Mouse (Mus musculus): ENCODE results near the gene Gxylt2. TPM values are rescaled to one million over a fixed set of nuclear protein-coding genes. Genes with fewer than 3 reads are reported as not detected.

The Gxylt2 gene
- polyA plus RNA-seq, 1 experiment from 2014 or later, result 0.89 TPM

GRCm38 (mm10) chr6:100707557-100707956, 3.0 kb downstream of the Gxylt2 start:
- H3K27ac ChIP-seq (replicated peaks), result no peak overlapping the region
- no peak overlapping the region for H3K4me3 ChIP-seq (ENCODE audit: low read depth, low read length)
- no peak overlapping the region for H3K9ac ChIP-seq (ENCODE audit: low read length)
- no peak for DNase-seq (ENCODE audit: low spot score)
- ATAC-seq (ENCODE audit: low FRiP score, low TSS enrichment), result no peak
- peaks cover 4% of the 10 kb centered on the region; the same call in 1 of the 2 replicates for H3K27me3 ChIP-seq (ENCODE audit: control insufficient read depth, insufficient read depth, low read length)
- H3K9me3 ChIP-seq (ENCODE audit: control insufficient read depth, low read length), result no peaks in the 10 kb centered on the region
- H3K4me1 ChIP-seq (replicated peaks; ENCODE audit: control insufficient read depth, insufficient read depth), result peaks cover 3% of the 10 kb centered on the region; the same call in 1 of the 2 replicates
- H3K36me3 ChIP-seq (ENCODE audit: control insufficient read depth, insufficient read depth, low read length), result no peaks in the 10 kb centered on the region
- TF ChIP-seq EP300 (optimal IDR thresholded peaks at IDR 0.05) (no peak), CTCF (IDR thresholded peaks at IDR 0.05; ENCODE audit: low read depth) (no peak)
- 48% methylated on average over 7 of the region's 7 CpGs for WGBS
- H3K4me2 ChIP-seq (replicated peaks; ENCODE audit: low read depth), result no peak overlapping the region

GRCm38 (mm10) chr6:100708248-100708647, 3.7 kb downstream of the Gxylt2 start:
- H3K4me1 ChIP-seq (replicated peaks; ENCODE audit: control insufficient read depth, insufficient read depth), result peaks cover 3% of the 10 kb centered on the region; the same call in 1 of the 2 replicates
- H3K9me3 ChIP-seq (ENCODE audit: control insufficient read depth, low read length), result no peaks in the 10 kb centered on the region
- no peaks in the 10 kb centered on the region for H3K36me3 ChIP-seq (ENCODE audit: control insufficient read depth, insufficient read depth, low read length)
- peaks cover 4% of the 10 kb centered on the region; the same call in 1 of the 2 replicates for H3K27me3 ChIP-seq (ENCODE audit: control insufficient read depth, insufficient read depth, low read length)
- no peak overlapping the region for H3K4me3 ChIP-seq (ENCODE audit: low read depth, low read length)
- 76% methylated on average over 1 of the region's 1 CpGs for WGBS
- no peak overlapping the region for H3K4me2 ChIP-seq (replicated peaks; ENCODE audit: low read depth)
- TF ChIP-seq EP300 (optimal IDR thresholded peaks at IDR 0.05) (no peak), CTCF (IDR thresholded peaks at IDR 0.05; ENCODE audit: low read depth) (no peak)
- ATAC-seq (ENCODE audit: low FRiP score, low TSS enrichment), result no peak
- DNase-seq (ENCODE audit: low spot score), result no peak
- H3K27ac ChIP-seq (replicated peaks), result no peak overlapping the region
- H3K9ac ChIP-seq (ENCODE audit: low read length), result no peak overlapping the region

- WGBS, result 76% methylated on average over 9 of the region's 9 CpGs
- Histone ChIP-seq H3K36me3 (ENCODE audit: control insufficient read depth, insufficient read depth, low read length) (no peaks in the 10 kb centered on the region), H3K4me2 (replicated peaks; ENCODE audit: low read depth) (no peak overlapping the region), H3K9me3 (ENCODE audit: control insufficient read depth, low read length) (no peaks in the 10 kb centered on the region), H3K27ac (replicated peaks) (no peak overlapping the region), H3K4me3 (ENCODE audit: low read depth, low read length) (no peak overlapping the region), H3K9ac (ENCODE audit: low read length) (no peak overlapping the region), H3K4me1 (replicated peaks; ENCODE audit: control insufficient read depth, insufficient read depth) (peaks cover 3% of the 10 kb centered on the region; the same call in 1 of the 2 replicates), H3K27me3 (ENCODE audit: control insufficient read depth, insufficient read depth, low read length) (peaks cover 4% of the 10 kb centered on the region; the same call in 1 of the 2 replicates)
- ATAC-seq (ENCODE audit: low FRiP score, low TSS enrichment), result no peak
- no peak for TF ChIP-seq EP300 (optimal IDR thresholded peaks at IDR 0.05)
- TF ChIP-seq CTCF (IDR thresholded peaks at IDR 0.05; ENCODE audit: low read depth), result no peak
- DNase-seq (ENCODE audit: low spot score), result no peak
Observed at GRCm38 (mm10) chr6:100708996-100709395, 4.5 kb downstream of the Gxylt2 start.

- Histone ChIP-seq H3K9me3 (ENCODE audit: control insufficient read depth, low read length) (no peaks in the 10 kb centered on the region), H3K4me2 (replicated peaks; ENCODE audit: low read depth) (no peak overlapping the region), H3K9ac (ENCODE audit: low read length) (no peak overlapping the region), H3K4me3 (ENCODE audit: low read depth, low read length) (no peak overlapping the region), H3K27me3 (ENCODE audit: control insufficient read depth, insufficient read depth, low read length) (peaks cover 1% of the 10 kb centered on the region; the same call in 1 of the 2 replicates), H3K36me3 (ENCODE audit: control insufficient read depth, insufficient read depth, low read length) (no peaks in the 10 kb centered on the region), H3K4me1 (replicated peaks; ENCODE audit: control insufficient read depth, insufficient read depth) (peaks cover 3% of the 10 kb centered on the region; the same call in 1 of the 2 replicates), H3K27ac (replicated peaks) (no peak overlapping the region)
- DNase-seq (ENCODE audit: low spot score) (no peak), ATAC-seq (ENCODE audit: low FRiP score, low TSS enrichment) (no peak)
- no peak for TF ChIP-seq CTCF (IDR thresholded peaks at IDR 0.05; ENCODE audit: low read depth)
- TF ChIP-seq EP300 (optimal IDR thresholded peaks at IDR 0.05), result no peak
- WGBS, result 27% methylated on average over 7 of the region's 7 CpGs
Observed at GRCm38 (mm10) chr6:100709483-100709882, 4.9 kb downstream of the Gxylt2 start.

GRCm38 (mm10) chr6:100710170-100710569, 5.6 kb downstream of the Gxylt2 start:
- Histone ChIP-seq H3K4me1 (replicated peaks; ENCODE audit: control insufficient read depth, insufficient read depth) (no peaks in the 10 kb centered on the region; the same call in 1 of the 2 replicates), H3K9ac (ENCODE audit: low read length) (no peak overlapping the region), H3K9me3 (ENCODE audit: control insufficient read depth, low read length) (no peaks in the 10 kb centered on the region), H3K4me3 (ENCODE audit: low read depth, low read length) (no peak overlapping the region), H3K27me3 (ENCODE audit: control insufficient read depth, insufficient read depth, low read length) (no peaks in the 10 kb centered on the region), H3K27ac (replicated peaks) (no peak overlapping the region), H3K36me3 (ENCODE audit: control insufficient read depth, insufficient read depth, low read length) (no peaks in the 10 kb centered on the region), H3K4me2 (replicated peaks; ENCODE audit: low read depth) (no peak overlapping the region)
- ATAC-seq (ENCODE audit: low FRiP score, low TSS enrichment), result no peak
- 36% methylated on average over 4 of the region's 4 CpGs for WGBS
- TF ChIP-seq CTCF (IDR thresholded peaks at IDR 0.05; ENCODE audit: low read depth), result peak; percentile 57
- TF ChIP-seq EP300 (optimal IDR thresholded peaks at IDR 0.05), result no peak
- no peak for DNase-seq (ENCODE audit: low spot score)

- Histone ChIP-seq H3K4me3 (ENCODE audit: low read depth, low read length) (no peak overlapping the region), H3K4me1 (replicated peaks; ENCODE audit: control insufficient read depth, insufficient read depth) (no peaks in the 10 kb centered on the region), H3K36me3 (ENCODE audit: control insufficient read depth, insufficient read depth, low read length) (no peaks in the 10 kb centered on the region), H3K9ac (ENCODE audit: low read length) (no peak overlapping the region), H3K4me2 (replicated peaks; ENCODE audit: low read depth) (no peak overlapping the region), H3K27me3 (ENCODE audit: control insufficient read depth, insufficient read depth, low read length) (no peaks in the 10 kb centered on the region), H3K27ac (replicated peaks) (no peak overlapping the region), H3K9me3 (ENCODE audit: control insufficient read depth, low read length) (no peaks in the 10 kb centered on the region)
- DNase-seq (ENCODE audit: low spot score) (no peak), ATAC-seq (ENCODE audit: low FRiP score, low TSS enrichment) (no peak)
- TF ChIP-seq EP300 (optimal IDR thresholded peaks at IDR 0.05) (no peak), CTCF (IDR thresholded peaks at IDR 0.05; ENCODE audit: low read depth) (no peak)
- 65% methylated on average over 5 of the region's 5 CpGs for whole genome bisulfite sequencing
Observed at GRCm38 (mm10) chr6:100710866-100711265, 6.3 kb downstream of the Gxylt2 start.

All from stomach, postnatal 0 days (tissue).